Mouse (Mus musculus) gastrocnemius, postnatal 14 days (tissue): ENCODE results near the gene Zdhhc15. TPM values are rescaled to one million over a fixed set of nuclear protein-coding genes. Genes with fewer than 3 reads are reported as not detected.

Source experiments
- total RNA-seq, 2 experiments: library from RNA; stranded (reverse); gene quantifications; 2 replicates each; pipeline ENCODE4 v1.2.3; 2021

Gene Zdhhc15
- total RNA-seq, 2 experiments from 2014 or later = 1.1 to 1.3 TPM

Other genes with a start within 250 kb of the Zdhhc15 start
- gene Uprt, start 188.2 kb downstream of the Zdhhc15 start, total RNA-seq = 10 to 100 TPM; 11.4 to 12.4 TPM
- under 1 TPM in 1 of 2 experiments, not detected in 1; 0.08 TPM for gene Magee2, start 186.2 kb upstream of the Zdhhc15 start, total RNA-seq